Mouse (Mus musculus): ENCODE results near the gene Sbpl.
"Not testable (repeated sequence)": the region's sequence is repeated elsewhere in the genome, so short reads cannot be mapped to it uniquely, and the experiment has no call there.

Gene Sbpl

GRCm38 (mm10) chr17:23961573-23962122 lies 6.6 kb upstream of the Sbpl start:
- DNase-seq (ENCODE audit: extremely low spot score, low read depth, low spot score), result no peak

GRCm38 (mm10) chr17:23960084-23960738 lies 5.1 kb upstream of the Sbpl start:
- DNase-seq (ENCODE audit: extremely low spot score, low read depth, low spot score), result peak; percentile 96

GRCm38 (mm10) chr17:23950828-23951227 lies 4.2 kb downstream of the Sbpl start:
- DNase-seq (ENCODE audit: extremely low spot score, low read depth, low spot score), result not testable (repeated sequence)

- DNase-seq (ENCODE audit: extremely low spot score, low read depth, low spot score), result no peak
These were observed 6.0 kb downstream of the Sbpl start for GRCm38 (mm10) chr17:23949068-23949467.

- not testable (repeated sequence) for DNase-seq (ENCODE audit: extremely low spot score, low read depth, low spot score)
These were observed 7.6 kb downstream of the Sbpl start for GRCm38 (mm10) chr17:23947486-23947885.

- DNase-seq (ENCODE audit: extremely low spot score, low read depth, low spot score), result no peak
These were observed 13.7 kb downstream of the Sbpl start, which contains the start of gene Sbp for GRCm38 (mm10) chr17:23941372-23941771. Gene Sbp, plus strand, starts transcription at chr17:23941672.

GRCm38 (mm10) chr17:23931157-23931556 lies 23.9 kb downstream of the Sbpl start:
- DNase-seq (ENCODE audit: extremely low spot score, low read depth, low spot score), result no peak

GRCm38 (mm10) chr17:23925090-23925493 lies 30.0 kb downstream of the Sbpl start:
- DNase-seq (ENCODE audit: extremely low spot score, low read depth, low spot score), result no peak

GRCm38 (mm10) chr17:23924531-23925007 lies 30.5 kb downstream of the Sbpl start:
- DNase-seq (ENCODE audit: extremely low spot score, low read depth, low spot score), result peak; percentile 47

- not testable (repeated sequence) for DNase-seq (ENCODE audit: extremely low spot score, low read depth, low spot score)
These were observed 37.9 kb downstream of the Sbpl start, which contains the start of gene Dcpp3 for GRCm38 (mm10) chr17:23917158-23917557. Gene Dcpp3, plus strand, starts transcription at chr17:23917458.

Data from hindlimb bud, embryonic 11.5 days (tissue).